Mouse (Mus musculus) kidney, adult 11 months (tissue): ENCODE measurements at regions not wholly inside any gene's neighbourhood (a gene's known extent, or its start where the extent isn't known, plus 50 kb on each side); places are given as distances from the start of the nearest gene placed in this dataset.

ENCODE experiments used
- DNase-seq: peaks from one replicate; pipeline ENCODE4 v3.0.0; 2022

GRCm38 (mm10) chr13:84514981-84515510 lies 292.9 kb downstream of the Tmem161b start:
- DNase-seq: peak; percentile 3
